Mouse (Mus musculus): Measurements from ENCODE around the gene Ndufa3.

Gene Ndufa3

GRCm38 (mm10) chr7:3610437-3610836, 6.7 kb upstream of the Ndufa3 start:
- DNase-seq (ENCODE audit: low read depth), result no peak

GRCm38 (mm10) chr7:3611006-3611405, 6.2 kb upstream of the Ndufa3 start:
- DNase-seq (ENCODE audit: low read depth), result no peak

DNA sequence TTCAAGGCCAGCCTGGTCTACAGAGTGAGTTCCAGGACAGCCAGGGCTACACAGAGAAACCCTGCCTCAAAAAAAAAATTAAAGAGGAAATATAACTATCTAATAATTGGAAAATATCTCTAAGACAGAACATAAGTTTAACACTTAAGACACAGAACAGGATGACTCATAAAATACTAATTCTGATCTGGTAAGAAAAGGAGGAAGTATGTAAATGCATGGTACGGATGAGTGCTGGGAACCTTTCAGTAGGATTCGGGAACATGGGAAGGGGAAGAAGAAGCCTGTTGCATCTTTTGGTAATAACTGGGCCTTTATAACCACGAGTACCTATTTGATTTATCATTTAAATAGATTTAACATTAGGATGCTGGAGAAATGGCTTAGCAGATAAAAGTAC, 3.2 kb upstream of the Ndufa3 start:
- no peak for DNase-seq (ENCODE audit: low read depth)

DNA sequence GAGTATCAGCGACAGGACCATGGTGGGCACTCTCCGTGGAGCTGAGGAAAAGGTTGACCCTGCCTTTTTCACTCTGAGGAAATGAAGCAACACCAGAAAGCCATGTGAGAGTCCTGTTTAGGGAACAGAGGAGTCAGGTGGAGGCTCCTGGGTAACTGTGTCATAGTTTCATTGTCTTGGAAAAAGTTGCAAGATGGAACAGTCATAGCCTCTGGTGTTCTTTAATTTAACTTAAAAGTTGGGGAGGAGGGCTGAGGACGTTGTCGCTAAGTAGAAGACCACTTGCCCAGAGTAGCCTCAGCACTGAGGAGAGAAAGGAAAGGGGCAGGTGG, 1.1 kb upstream of the Ndufa3 start, which contains the start of gene Oscar:
Gene Oscar, minus strand, starts transcription at position 101 of the 332 bp plus-strand sequence.
- no peak for DNase-seq (ENCODE audit: low read depth)

GRCm38 (mm10) chr7:3616389-3617241, 558 bp upstream of the Ndufa3 start:
- no peak for DNase-seq (ENCODE audit: low read depth)

DNA sequence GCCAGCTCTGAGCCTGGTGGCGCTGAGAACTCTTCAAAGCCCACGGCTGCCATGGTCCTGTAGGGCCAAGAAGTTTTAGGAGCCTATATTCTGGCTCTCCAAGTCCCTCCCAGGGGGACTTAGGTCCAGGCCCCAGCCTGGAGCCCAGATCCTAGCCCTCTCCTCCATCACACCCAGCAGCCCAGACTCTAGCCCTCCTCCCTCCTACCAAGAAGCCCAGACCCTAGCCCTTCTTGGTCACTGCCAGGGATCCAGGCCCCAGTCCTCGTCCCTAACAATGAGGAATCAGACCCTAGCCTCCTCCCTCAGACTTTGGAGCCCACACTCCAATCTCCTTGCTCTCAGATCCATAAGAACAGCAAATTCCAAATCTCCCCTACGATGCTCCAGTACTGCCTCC, 11.9 kb downstream of the Ndufa3 start:
- DNase-seq (ENCODE audit: low read depth), result no peak

DNA sequence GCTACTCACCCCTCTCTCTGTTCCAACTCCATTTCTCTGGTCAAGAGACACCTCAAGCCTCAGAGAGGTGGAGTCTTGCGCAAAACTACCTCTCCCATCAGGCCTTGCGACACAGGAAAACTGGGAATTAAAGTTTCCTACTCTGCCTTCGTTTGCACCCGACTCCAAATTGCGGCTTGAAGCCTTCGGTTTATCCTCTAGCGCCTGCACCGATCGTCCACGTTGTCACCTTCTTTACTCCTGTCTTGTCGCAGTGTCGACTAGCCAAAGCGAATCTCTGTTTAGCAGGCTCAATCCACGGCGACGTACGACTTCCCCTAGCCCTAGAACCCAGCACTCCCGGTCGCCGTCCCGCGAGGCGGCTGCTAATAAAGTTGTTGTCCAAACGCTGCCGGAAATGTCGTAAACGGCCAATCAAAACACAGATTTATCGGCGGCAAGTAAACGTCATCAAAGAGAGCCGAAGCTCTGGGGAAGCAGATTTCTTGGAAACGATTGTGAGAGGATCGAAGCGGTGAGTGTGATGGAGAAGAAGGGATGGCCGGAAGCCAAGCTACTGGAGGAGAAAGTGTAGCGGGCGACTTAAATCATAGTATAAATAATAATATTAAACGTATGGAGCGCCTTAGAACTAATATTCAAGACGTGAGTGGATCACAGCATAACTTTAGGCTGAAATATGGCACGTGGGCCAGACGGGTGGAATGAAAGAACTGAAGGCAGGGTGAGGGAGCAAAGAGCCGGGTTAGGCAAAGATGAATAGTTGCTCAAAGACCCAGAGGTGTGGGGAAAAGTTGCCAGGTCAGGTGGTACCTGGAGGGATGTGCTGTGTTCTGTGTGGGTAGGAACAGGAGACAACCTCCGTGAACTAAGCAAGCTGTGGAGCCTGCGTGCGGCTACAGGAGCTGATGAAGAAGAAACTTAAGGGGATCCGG, 12.6 kb downstream of the Ndufa3 start, which contains the start of the genes Tfpt and Prpf31:
Gene Tfpt, minus strand, starts transcription at position 387 of the 935 bp plus-strand sequence.
Gene Prpf31, plus strand, starts transcription at position 443 of the 935 bp plus-strand sequence.
- peak; percentile 96 for DNase-seq (ENCODE audit: low read depth)

- DNase-seq (ENCODE audit: low read depth), result no peak
Observed at GRCm38 (mm10) chr7:3630478-3630815, 13.3 kb downstream of the Ndufa3 start.

- no peak for DNase-seq (ENCODE audit: low read depth)
Observed at GRCm38 (mm10) chr7:3643412-3643811, 26.2 kb downstream of the Ndufa3 start.

- no peak for DNase-seq (ENCODE audit: low read depth)
Observed at GRCm38 (mm10) chr7:3643843-3644242, 26.7 kb downstream of the Ndufa3 start.

- no peak for DNase-seq (ENCODE audit: low read depth)
Observed at GRCm38 (mm10) chr7:3644348-3644671, 27.1 kb downstream of the Ndufa3 start.

DNA sequence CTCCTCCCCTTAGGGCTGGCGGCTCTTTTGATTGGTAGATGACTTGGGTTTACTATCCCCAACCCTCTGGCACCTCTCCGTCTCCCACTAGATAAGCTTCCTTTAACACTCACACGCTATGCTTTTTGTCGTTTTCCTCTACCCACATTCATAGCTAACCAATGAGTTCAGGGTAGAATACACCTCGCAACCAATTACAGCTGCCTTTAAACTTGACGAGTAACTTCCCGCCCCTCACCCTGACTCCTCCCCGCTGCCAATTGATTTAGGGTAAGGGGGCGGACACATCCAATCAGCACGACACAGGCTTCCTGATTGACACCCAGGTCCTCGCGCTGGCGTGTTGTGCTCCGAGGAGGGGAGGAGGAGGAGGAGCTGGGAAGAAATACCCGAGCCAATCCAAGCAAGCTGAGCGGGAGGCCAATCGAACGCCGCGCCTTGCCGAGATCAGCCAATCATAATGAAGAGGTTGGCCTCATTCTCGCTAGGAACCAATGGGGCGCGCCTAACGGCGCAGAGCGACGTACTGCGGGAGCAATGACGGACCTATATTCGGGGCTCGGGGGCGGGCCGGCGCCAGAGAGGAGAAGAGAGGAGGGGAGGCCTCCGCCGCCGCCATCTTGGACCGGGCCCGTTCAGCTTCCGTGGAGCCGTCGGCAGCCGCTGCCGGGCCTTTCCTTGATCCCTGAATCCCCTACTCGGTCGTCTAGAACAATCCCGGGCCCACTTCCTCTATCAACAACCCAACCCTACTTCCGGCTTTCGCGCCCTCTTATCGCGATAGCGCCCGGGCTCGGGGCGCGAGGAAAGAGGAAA, 27.7 kb downstream of the Ndufa3 start, which contains the start of gene Cnot3:
Gene Cnot3, plus strand, starts transcription at position 597 of the 816 bp plus-strand sequence.
- DNase-seq (ENCODE audit: low read depth), result peak; percentile 97

GRCm38 (mm10) chr7:3645488-3646025, 28.4 kb downstream of the Ndufa3 start:
- no peak for DNase-seq (ENCODE audit: low read depth)

- no peak for DNase-seq (ENCODE audit: low read depth)
Observed at GRCm38 (mm10) chr7:3646188-3646587, 29.0 kb downstream of the Ndufa3 start.

DNA sequence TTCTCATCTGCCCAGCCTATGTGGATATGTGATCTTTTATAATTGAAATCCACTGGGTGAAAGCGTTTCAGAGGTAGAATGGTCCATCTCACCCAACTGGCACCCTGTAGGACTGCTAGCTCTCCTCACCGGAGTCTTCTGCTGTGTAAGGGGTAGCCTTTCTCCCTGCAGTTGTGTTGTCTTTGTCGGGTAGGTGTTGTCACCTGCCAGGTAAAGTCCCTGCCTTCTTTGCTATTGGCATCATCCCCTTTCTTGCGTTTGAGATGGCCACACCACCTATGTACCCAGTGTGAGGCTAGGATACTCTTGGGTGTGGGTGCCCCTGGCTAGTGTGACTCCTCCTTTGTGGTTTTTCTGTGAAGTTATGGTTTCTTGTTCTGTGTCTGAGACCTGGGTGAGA, 29.5 kb downstream of the Ndufa3 start:
- no peak for DNase-seq (ENCODE audit: low read depth)

GRCm38 (mm10) chr7:3656966-3657365, 39.8 kb downstream of the Ndufa3 start:
- DNase-seq (ENCODE audit: low read depth), result no peak

DNA sequence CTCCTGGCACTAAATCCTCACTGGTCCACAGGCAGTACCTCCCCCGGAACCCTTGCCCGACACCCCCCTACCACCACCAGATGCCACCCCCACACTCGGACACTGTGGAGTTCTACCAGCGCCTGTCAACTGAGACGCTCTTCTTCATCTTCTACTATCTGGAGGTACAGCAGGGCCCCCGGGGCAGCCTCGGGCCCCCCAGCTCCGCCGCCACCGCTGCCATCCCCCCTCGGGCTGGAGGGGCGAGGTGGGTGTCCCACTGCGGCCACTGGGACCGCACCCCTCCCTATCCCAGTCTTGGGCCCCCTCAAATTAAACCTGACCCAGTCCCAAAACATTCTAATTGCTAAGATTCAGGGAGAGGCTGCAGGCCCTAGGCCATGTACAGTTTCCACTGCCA, 41.4 kb downstream of the Ndufa3 start:
- DNase-seq (ENCODE audit: low read depth), result no peak

DNA sequence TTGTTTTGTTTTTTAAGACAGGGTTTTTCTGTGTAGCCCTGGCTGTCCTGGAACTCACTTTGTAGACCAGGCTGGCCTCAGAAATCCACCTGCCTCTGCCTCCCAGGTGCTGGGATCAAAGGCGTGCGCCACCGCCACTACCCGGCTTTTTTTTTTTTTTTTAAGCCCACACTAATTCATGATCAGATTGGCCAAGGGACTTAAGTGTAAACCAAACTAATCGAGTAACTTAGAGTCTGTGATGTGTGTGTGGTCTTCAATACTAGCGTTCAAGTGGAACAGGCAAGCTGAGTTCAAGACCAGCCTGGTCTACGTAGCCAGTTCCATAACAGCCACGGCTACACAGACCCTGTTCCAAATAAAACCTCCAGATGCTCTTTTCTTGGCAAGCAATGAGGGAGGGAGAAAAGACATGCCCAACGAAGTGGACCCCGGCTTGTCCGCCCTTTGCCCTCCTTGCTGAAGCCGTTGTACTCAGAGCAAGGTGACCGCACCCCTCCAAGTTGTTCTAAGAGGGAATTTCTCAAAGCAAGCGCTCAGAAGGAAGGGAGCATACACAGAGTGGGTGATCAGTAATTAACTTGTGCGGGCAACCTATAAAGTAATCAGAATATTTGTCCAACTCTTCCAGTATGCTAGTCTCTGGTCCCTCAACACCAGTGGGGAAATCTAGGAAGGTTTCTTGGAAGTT, 47.5 kb downstream of the Ndufa3 start:
- no peak for DNase-seq (ENCODE audit: low read depth)

GRCm38 (mm10) chr7:3665215-3666114, 48.3 kb downstream of the Ndufa3 start, which contains the start of gene Leng1:
Gene Leng1, minus strand, starts transcription at chr7:3665840.
- peak; percentile 96 for DNase-seq (ENCODE audit: low read depth)

DNA sequence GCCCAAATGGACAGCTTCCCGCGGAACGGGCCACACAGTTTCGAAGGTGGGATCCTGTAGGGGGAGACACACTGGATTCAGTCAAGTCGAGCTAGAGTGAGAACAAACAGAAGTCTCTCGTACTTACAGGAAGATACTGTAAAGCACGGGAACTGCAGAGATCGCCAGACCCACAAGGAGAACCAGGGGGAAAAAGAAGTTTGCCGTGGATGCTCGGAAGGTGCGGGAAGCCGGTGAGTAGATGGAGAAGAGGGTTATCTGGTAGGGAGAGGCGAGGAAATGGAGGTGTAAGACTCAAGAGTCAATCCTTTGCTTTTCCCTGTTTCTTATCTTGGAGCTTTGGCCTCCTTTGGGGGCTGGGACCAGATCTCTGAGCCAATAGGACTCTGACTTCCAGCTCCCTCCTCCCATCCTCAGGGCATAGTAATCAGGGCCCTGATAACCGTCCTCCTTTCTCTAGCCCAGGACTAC, 49.8 kb downstream of the Ndufa3 start:
- peak; percentile 59 for DNase-seq (ENCODE audit: low read depth)
